Mouse (Mus musculus) embryonic fibroblast, embryonic 13.5 days (primary cell): ENCODE results near the gene Slc30a6.

Experiments used
- CTCF ChIP-seq: IDR thresholded peaks from 2 replicates; pipeline ENCODE4 v1.5.1; 2011; ENCODE audit warnings: mild to moderate bottlenecking, control low read depth, low read length, moderate library complexity, borderline replicate concordance; ENCODE audit not compliant: insufficient read depth
- POLR2A ChIP-seq: IDR thresholded peaks from 2 replicates; pipeline ENCODE4 v1.6.1; 2011; ENCODE audit warnings: low read depth, mild to moderate bottlenecking, control low read depth, low read length, moderate library complexity

- no peak for TF ChIP-seq CTCF
- TF ChIP-seq POLR2A = no peak
These were observed 29.1 kb downstream of the Slc30a6 start for GRCm38 (mm10) chr17:74424401-74425005.
